Mouse (Mus musculus) mature B cell (primary cell): ENCODE results near the gene Wdr37.

Source experiments
- in situ Hi-C: fragments of 300-500 bp; cut with MboI; formaldehyde crosslinking; loops from 2 replicates; pipeline ENCODE4 v1.14.3; 2019

The Wdr37 gene

GRCm38 (mm10) chr13:8840941-8841340 lies 30.8 kb downstream of the Wdr37 start:
- in situ Hi-C loops: no loop called here

- in situ Hi-C loops: no loop called here
Observed at GRCm38 (mm10) chr13:8839937-8840336, 31.8 kb downstream of the Wdr37 start.

- in situ Hi-C loops: no loop called here
Observed at GRCm38 (mm10) chr13:8839111-8839510, 32.6 kb downstream of the Wdr37 start.

GRCm38 (mm10) chr13:8838394-8838793 lies 33.3 kb downstream of the Wdr37 start:
- in situ Hi-C loops: no loop called here

- in situ Hi-C loops: no loop called here
Observed at GRCm38 (mm10) chr13:8834573-8834972, 37.1 kb downstream of the Wdr37 start.

GRCm38 (mm10) chr13:8831546-8832251 lies 40.0 kb downstream of the Wdr37 start:
- in situ Hi-C loops: no loop called here

- in situ Hi-C loops: no loop called here
Observed at GRCm38 (mm10) chr13:8830696-8831095, 41.0 kb downstream of the Wdr37 start.

GRCm38 (mm10) chr13:8829784-8830183 lies 41.9 kb downstream of the Wdr37 start:
- in situ Hi-C loops: no loop called here

- in situ Hi-C loops: no loop called here
Observed at GRCm38 (mm10) chr13:8828946-8829345, 42.8 kb downstream of the Wdr37 start.

- in situ Hi-C loops: no loop called here
Observed at GRCm38 (mm10) chr13:8823546-8823945, 48.2 kb downstream of the Wdr37 start.

GRCm38 (mm10) chr13:8823120-8823519 lies 48.6 kb downstream of the Wdr37 start:
- in situ Hi-C loops: no loop called here

- in situ Hi-C loops: no loop called here
Observed at GRCm38 (mm10) chr13:8822201-8822600, 49.5 kb downstream of the Wdr37 start.

- in situ Hi-C loops: no loop called here
Observed at GRCm38 (mm10) chr13:8805931-8806330, 65.8 kb downstream of the Wdr37 start.

GRCm38 (mm10) chr13:8800576-8800975 lies 71.1 kb downstream of the Wdr37 start:
- in situ Hi-C loops: no loop called here

- in situ Hi-C loops: no loop called here
Observed at GRCm38 (mm10) chr13:8793217-8793616, 78.5 kb downstream of the Wdr37 start.

GRCm38 (mm10) chr13:8785185-8785584 lies 86.5 kb downstream of the Wdr37 start:
- in situ Hi-C loops: no loop called here

- in situ Hi-C loops: no loop called here
Observed at GRCm38 (mm10) chr13:8784308-8785061, 87.2 kb downstream of the Wdr37 start.

GRCm38 (mm10) chr13:8783686-8784307 lies 87.9 kb downstream of the Wdr37 start:
- in situ Hi-C loops: no loop called here

- in situ Hi-C loops: no loop called here
Observed at GRCm38 (mm10) chr13:8782636-8783035, 89.1 kb downstream of the Wdr37 start.

- in situ Hi-C loops: no loop called here
Observed at GRCm38 (mm10) chr13:8780441-8780840, 91.3 kb downstream of the Wdr37 start.

GRCm38 (mm10) chr13:8770616-8771015 lies 101.1 kb downstream of the Wdr37 start:
- in situ Hi-C loops: no loop called here

- in situ Hi-C loops: no loop called here
Observed at GRCm38 (mm10) chr13:8769654-8770227, 102.0 kb downstream of the Wdr37 start.

GRCm38 (mm10) chr13:8760940-8761339 lies 110.8 kb downstream of the Wdr37 start:
- in situ Hi-C loops: no loop called here
